Mouse (Mus musculus) lung, postnatal 0 days (tissue): ENCODE measurements at regions not wholly inside any gene's neighbourhood (a gene's known extent, or its start where the extent isn't known, plus 50 kb on each side); places are given as distances from the start of the nearest gene placed in this dataset.

Source experiments
- CTCF ChIP-seq: IDR thresholded peaks from 2 replicates; pipeline ENCODE4 v1.5.1; 2016; ENCODE audit warnings: antibody characterized with exemption, mild to moderate bottlenecking
- EP300 ChIP-seq: IDR thresholded peaks from 2 replicates; pipeline ENCODE4 v1.6.1; 2016; ENCODE audit warnings: antibody characterized with exemption, mild to moderate bottlenecking, control low read depth

- TF ChIP-seq CTCF: no peak
- TF ChIP-seq EP300: no peak
Observed at GRCm38 (mm10) chr10:66547660-66548059, 548.3 kb upstream of the Jmjd1c start.
